Mouse (Mus musculus) small intestine, adult 2 months (tissue): ENCODE data around the gene Adipor1.

Source experiments
- CTCF ChIP-seq: fragments of 200-500 bp; IDR thresholded peaks from 2 replicates; pipeline ENCODE4 v1.5.1; 2012; ENCODE audit warnings: low read depth, mild to moderate bottlenecking, control low read depth, inconsistent platforms, low read length, moderate library complexity, mixed read lengths; ENCODE audit not compliant: insufficient replicate concordance, insufficient read length; ENCODE audit errors: extremely low read depth
- POLR2A ChIP-seq: fragments of 200-500 bp; IDR thresholded peaks from 2 replicates; pipeline ENCODE4 v1.6.1; 2012; ENCODE audit warnings: low read depth, mild to moderate bottlenecking, control low read depth, inconsistent platforms, low read length, moderate library complexity

- TF ChIP-seq CTCF: no peak
- TF ChIP-seq POLR2A: no peak
Observed at GRCm38 (mm10) chr1:134440437-134440836, 25.3 kb downstream of the Adipor1 start.
